Mouse (Mus musculus): Measurements from ENCODE around the gene Tcf7l2. TPM values are rescaled to one million over a fixed set of nuclear protein-coding genes. Genes with fewer than 3 reads are reported as not detected.
A peak's percentile ranks its signal among the peaks of the same experiment; 100 is the strongest.

Gene Tcf7l2
- polyA plus RNA-seq, 1 experiment from 2014 or later, result 53.4 TPM

DNA sequence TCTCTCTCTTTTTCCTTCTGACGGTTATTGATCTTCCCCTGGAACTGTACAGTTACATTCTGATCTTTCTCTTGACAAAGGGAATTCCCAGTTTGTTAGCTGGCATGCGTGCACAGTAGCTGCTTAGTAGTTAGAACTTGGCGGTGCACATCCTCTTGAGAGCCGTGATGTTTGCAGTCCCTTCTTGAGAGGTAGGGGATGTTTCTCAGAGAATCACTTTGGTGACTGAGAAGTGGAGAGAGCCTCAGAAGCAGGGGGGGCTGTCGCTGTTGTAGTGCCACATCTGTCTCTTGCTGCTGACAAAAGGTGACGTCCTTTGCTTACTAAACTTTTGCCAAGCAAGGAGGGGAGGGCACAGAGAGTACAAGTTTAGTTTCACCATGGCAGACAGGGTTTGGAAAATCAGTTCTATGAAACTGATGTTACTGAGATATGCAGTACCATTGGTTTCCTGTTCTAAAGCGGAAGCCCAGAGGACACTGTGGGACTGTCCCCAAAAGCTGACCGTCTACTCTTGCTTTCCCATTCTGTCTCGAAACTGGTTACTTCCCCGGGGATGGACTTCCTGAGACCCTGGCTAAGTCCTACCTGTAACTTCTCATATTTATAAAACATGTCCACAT, 99.0 kb downstream of the Tcf7l2 start:
- no peak for DNase-seq (ENCODE audit: low spot score)
- 70% methylated on average over 10 of the region's 10 CpGs for WGBS
- Histone ChIP-seq H3K4me3 (replicated peaks; ENCODE audit: low read depth, low read length) (no peak overlapping the region), H3K4me1 (replicated peaks; ENCODE audit: insufficient read depth, low read length) (peaks cover 32% of the 10 kb centered on the region), H3K4me2 (ENCODE audit: low read length) (no peak overlapping the region), H3K36me3 (ENCODE audit: insufficient read depth, low read length) (no peaks in the 10 kb centered on the region), H3K27ac (no peak overlapping the region), H3K9ac (ENCODE audit: low read depth, low read length) (no peak overlapping the region), H3K27me3 (ENCODE audit: insufficient read depth, low read length) (no peaks in the 10 kb centered on the region), H3K9me3 (replicated peaks; ENCODE audit: low read length) (no peaks in the 10 kb centered on the region)
- ATAC-seq (replicated peaks; ENCODE audit: low FRiP score, low read depth), result no peak
- TF ChIP-seq CTCF (IDR thresholded peaks at IDR 0.05; ENCODE audit: low read depth), result no peak

DNA sequence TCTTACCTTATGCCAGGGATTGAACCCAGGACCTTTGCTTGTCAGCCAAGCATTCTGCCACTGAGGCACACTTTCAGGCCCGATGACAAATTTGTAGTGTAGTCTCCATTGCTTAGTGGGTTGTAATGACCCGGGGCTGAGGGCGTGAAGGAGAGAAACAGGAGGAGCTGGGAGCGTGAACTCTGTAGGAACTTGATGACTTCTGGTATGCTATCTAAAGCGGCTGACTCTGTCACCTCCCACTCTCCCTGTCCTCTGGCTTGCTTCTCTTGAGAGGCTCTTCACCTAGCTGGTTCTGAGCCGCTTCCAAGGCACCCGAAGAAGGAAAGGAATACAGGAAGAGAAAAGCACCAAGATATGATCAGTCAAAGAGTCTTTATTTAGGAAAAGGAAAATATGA, 100.4 kb downstream of the Tcf7l2 start:
- 37% methylated on average over 7 of the region's 7 CpGs for WGBS
- H3K9ac ChIP-seq (ENCODE audit: low read depth, low read length), result no peak overlapping the region
- no peaks in the 10 kb centered on the region for H3K27me3 ChIP-seq (ENCODE audit: insufficient read depth, low read length)
- peaks cover 32% of the 10 kb centered on the region for H3K4me1 ChIP-seq (replicated peaks; ENCODE audit: insufficient read depth, low read length)
- no peak overlapping the region for H3K27ac ChIP-seq
- DNase-seq (ENCODE audit: low spot score) (peak; percentile 49), ATAC-seq (replicated peaks; ENCODE audit: low FRiP score, low read depth) (no peak)
- no peaks in the 10 kb centered on the region for H3K36me3 ChIP-seq (ENCODE audit: insufficient read depth, low read length)
- H3K4me2 ChIP-seq (ENCODE audit: low read length), result no peak overlapping the region
- TF ChIP-seq CTCF (IDR thresholded peaks at IDR 0.05; ENCODE audit: low read depth), result no peak
- H3K9me3 ChIP-seq (replicated peaks; ENCODE audit: low read length), result no peaks in the 10 kb centered on the region
- H3K4me3 ChIP-seq (replicated peaks; ENCODE audit: low read depth, low read length), result no peak overlapping the region

DNA sequence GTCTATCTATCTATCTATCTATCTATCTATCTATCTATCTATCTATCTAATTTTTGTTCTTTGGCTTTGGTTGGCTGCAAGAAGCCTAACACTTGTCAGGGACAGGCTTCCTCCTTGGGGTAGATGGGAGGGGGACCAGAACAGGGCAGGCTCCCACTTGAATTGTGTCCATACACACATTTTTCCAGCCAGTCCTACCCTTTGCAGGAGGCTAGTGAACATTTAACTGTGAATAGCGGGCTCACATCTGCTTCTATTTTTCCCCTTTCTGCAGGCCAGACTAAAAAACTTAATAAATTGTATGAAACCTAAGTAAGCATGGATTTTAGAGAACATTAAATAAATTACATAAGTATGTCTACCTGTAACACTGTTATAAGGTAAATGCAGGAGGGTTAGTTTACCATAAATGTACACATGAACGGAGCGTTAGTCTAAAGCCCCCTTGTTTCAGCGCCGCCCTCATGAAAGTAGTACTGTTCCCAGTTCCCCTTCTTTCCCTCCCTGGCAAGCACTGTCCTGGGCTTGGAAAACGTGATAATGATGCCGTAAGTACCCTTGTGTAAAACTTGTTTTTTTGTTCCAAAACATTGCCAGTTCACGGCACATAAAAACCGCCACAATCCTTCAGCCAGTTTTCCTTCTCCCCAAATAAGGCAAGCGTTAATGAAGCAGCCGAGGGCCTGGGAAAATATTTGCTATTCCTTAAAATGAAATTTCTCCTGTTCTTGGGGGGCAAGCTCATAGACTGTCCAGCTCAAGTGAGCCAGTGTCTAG, 101.7 kb downstream of the Tcf7l2 start:
- WGBS, result 78% methylated on average over 11 of the region's 11 CpGs
- Histone ChIP-seq H3K4me1 (replicated peaks; ENCODE audit: insufficient read depth, low read length) (peaks cover 26% of the 10 kb centered on the region), H3K9me3 (replicated peaks; ENCODE audit: low read length) (no peaks in the 10 kb centered on the region), H3K36me3 (ENCODE audit: insufficient read depth, low read length) (no peaks in the 10 kb centered on the region), H3K4me2 (ENCODE audit: low read length) (no peak overlapping the region), H3K9ac (ENCODE audit: low read depth, low read length) (no peak overlapping the region), H3K4me3 (replicated peaks; ENCODE audit: low read depth, low read length) (no peak overlapping the region), H3K27ac (no peak overlapping the region), H3K27me3 (ENCODE audit: insufficient read depth, low read length) (no peaks in the 10 kb centered on the region)
- no peak for DNase-seq (ENCODE audit: low spot score)
- TF ChIP-seq CTCF (IDR thresholded peaks at IDR 0.05; ENCODE audit: low read depth), result no peak
- ATAC-seq (replicated peaks; ENCODE audit: low FRiP score, low read depth), result no peak

DNA sequence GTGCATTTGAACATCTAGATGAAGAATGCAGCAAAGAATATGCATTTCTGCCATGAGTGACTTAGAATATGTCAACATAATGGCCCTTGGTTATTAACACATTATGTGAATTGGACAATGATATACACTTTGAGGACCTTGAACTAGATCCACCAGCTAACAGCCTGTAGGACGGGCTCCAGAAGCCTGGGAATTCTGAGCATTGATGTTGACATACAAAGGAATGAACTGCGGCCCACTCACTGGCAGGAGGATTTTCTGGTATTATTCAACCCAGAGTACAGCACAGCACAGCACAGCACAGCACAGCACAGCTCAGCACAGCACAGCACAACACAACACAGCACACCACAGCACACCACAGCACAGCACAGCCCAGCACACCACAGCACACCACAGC, 104.1 kb downstream of the Tcf7l2 start:
- Histone ChIP-seq H3K9me3 (replicated peaks; ENCODE audit: low read length) (no peaks in the 10 kb centered on the region), H3K4me3 (replicated peaks; ENCODE audit: low read depth, low read length) (no peak overlapping the region), H3K4me2 (ENCODE audit: low read length) (no peak overlapping the region), H3K4me1 (replicated peaks; ENCODE audit: insufficient read depth, low read length) (peaks cover 9% of the 10 kb centered on the region; the same call in 1 of the 2 replicates), H3K27ac (no peak overlapping the region), H3K9ac (ENCODE audit: low read depth, low read length) (no peak overlapping the region), H3K27me3 (ENCODE audit: insufficient read depth, low read length) (no peaks in the 10 kb centered on the region), H3K36me3 (ENCODE audit: insufficient read depth, low read length) (no peaks in the 10 kb centered on the region)
- WGBS, result 87% methylated on average over 2 of the region's 2 CpGs
- ATAC-seq (replicated peaks; ENCODE audit: low FRiP score, low read depth), result no peak
- DNase-seq (ENCODE audit: low spot score), result no peak
- TF ChIP-seq CTCF (IDR thresholded peaks at IDR 0.05; ENCODE audit: low read depth), result no peak

DNA sequence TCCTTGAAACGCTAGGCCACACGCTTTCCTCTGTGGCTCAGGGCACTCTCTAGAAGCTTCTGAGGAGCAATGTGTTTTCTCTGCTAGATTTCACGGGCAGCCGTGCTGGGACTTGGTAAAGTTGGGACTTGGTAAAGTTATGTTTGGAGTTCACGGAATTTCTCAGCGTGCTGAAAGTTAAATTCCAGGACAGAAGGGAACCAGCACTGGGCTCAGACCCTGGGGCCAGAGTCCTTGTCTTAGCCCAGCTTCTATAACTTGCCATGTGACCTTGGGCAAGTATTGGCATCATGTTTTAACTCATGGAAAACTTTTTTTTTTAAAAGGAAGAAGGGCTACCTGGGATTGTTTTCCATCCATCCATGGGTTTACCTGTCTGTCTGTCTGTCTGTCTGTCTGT, 104.6 kb downstream of the Tcf7l2 start:
- WGBS, result 90% methylated on average over 6 of the region's 6 CpGs
- no peaks in the 10 kb centered on the region for H3K27me3 ChIP-seq (ENCODE audit: insufficient read depth, low read length)
- peaks cover 4% of the 10 kb centered on the region; the same call in 1 of the 2 replicates for H3K4me1 ChIP-seq (replicated peaks; ENCODE audit: insufficient read depth, low read length)
- no peak for DNase-seq (ENCODE audit: low spot score)
- ATAC-seq (replicated peaks; ENCODE audit: low FRiP score, low read depth), result no peak
- no peak overlapping the region for H3K4me2 ChIP-seq (ENCODE audit: low read length)
- H3K27ac ChIP-seq, result no peak overlapping the region
- TF ChIP-seq CTCF (IDR thresholded peaks at IDR 0.05; ENCODE audit: low read depth), result no peak
- no peak overlapping the region for H3K4me3 ChIP-seq (replicated peaks; ENCODE audit: low read depth, low read length)
- no peaks in the 10 kb centered on the region for H3K36me3 ChIP-seq (ENCODE audit: insufficient read depth, low read length)
- H3K9ac ChIP-seq (ENCODE audit: low read depth, low read length), result no peak overlapping the region
- H3K9me3 ChIP-seq (replicated peaks; ENCODE audit: low read length), result no peaks in the 10 kb centered on the region

DNA sequence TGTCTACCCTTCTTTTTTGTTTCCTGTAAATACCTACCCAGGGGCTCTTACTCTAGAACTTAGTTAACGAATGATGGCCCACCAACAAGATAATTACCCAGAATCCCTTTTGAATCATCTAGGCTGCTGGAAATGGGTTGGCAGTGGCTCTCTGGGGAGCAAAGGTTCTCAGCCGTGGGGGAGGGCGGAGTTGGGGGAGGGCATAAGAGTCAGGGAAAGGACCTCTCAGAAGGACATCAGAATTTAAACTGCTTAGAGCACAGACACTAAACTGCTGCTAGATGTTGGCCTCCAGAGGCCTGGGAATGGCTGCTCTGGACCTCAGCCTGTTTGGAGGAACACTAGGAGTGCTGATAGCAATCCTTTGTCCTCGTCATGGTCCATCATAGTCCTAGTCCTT, 105.4 kb downstream of the Tcf7l2 start:
- no peaks in the 10 kb centered on the region for H3K27me3 ChIP-seq (ENCODE audit: insufficient read depth, low read length)
- no peak overlapping the region for H3K4me3 ChIP-seq (replicated peaks; ENCODE audit: low read depth, low read length)
- no peaks in the 10 kb centered on the region for H3K36me3 ChIP-seq (ENCODE audit: insufficient read depth, low read length)
- no peaks in the 10 kb centered on the region for H3K4me1 ChIP-seq (replicated peaks; ENCODE audit: insufficient read depth, low read length)
- H3K9me3 ChIP-seq (replicated peaks; ENCODE audit: low read length), result no peaks in the 10 kb centered on the region
- no peak overlapping the region for H3K4me2 ChIP-seq (ENCODE audit: low read length)
- TF ChIP-seq CTCF (IDR thresholded peaks at IDR 0.05; ENCODE audit: low read depth), result no peak
- 66% methylated on average over 4 of the region's 4 CpGs for WGBS
- ATAC-seq (replicated peaks; ENCODE audit: low FRiP score, low read depth), result no peak
- no peak for DNase-seq (ENCODE audit: low spot score)
- no peak overlapping the region for H3K27ac ChIP-seq
- no peak overlapping the region for H3K9ac ChIP-seq (ENCODE audit: low read depth, low read length)

All from kidney, postnatal 0 days (tissue).